Mouse (Mus musculus) urinary bladder, postnatal 0 days (tissue): ENCODE data around the gene Gpr4. TPM values are rescaled to one million over a fixed set of nuclear protein-coding genes. Genes with fewer than 3 reads are reported as not detected.

Experiments used
- microRNA counts: library from miRNA; unstranded; fragments of <30 nt; microRNA quantifications from one replicate; lab custom pipeline; 2016
- microRNA-seq: library from miRNA; unstranded; fragments of <30 nt; microRNA quantifications from one replicate; pipeline ENCODE4, GENCODE M21; 2016
- polyA plus RNA-seq: library from polyadenylated mRNA; unstranded; fragments of >200 nt; fragmentation: Nextera tagmentation; extraction: Ambion mirVana; gene quantifications from 2 replicates; pipeline ENCODE4 v1.2.1, GENCODE M21; 2015

Gpr4 gene
- 13.5 and 15.9 TPM in 2 replicates for polyA plus RNA-seq

GRCm38 (mm10) chr7:19211996-19212755 is at the start of gene Gpr4:
Gene Gpr4, plus strand, starts transcription at chr7:19212538.

GRCm38 (mm10) chr7:19165656-19166423 is 46.5 kb upstream of the Gpr4 start, which contains the start of gene Gipr:
Gene Gipr, minus strand, starts transcription at chr7:19166127.

GRCm38 (mm10) chr7:19175708-19176515 is 36.4 kb upstream of the Gpr4 start, which contains the start of gene Eml2:
Gene Eml2, plus strand, starts transcription at chr7:19176421.

GRCm38 (mm10) chr7:19227883-19228792 is 15.8 kb downstream of the Gpr4 start, which contains the start of gene Opa3:
Gene Opa3, plus strand, starts transcription at chr7:19228334.

GRCm38 (mm10) chr7:19271238-19272172 is 59.2 kb downstream of the Gpr4 start, which contains the start of gene Vasp:
Gene Vasp, minus strand, starts transcription at chr7:19271817.

MicroRNAs encoded within 50 kb of the gene (microRNA counts, 519-probe panel; counts per million panel counts)
- microRNA mmu-miR-330 (lab: Ali Mortazavi, UCI), result not detected

Small RNA genes within 50 kb of the gene (microRNA-seq; reads per million reads assigned to microRNA genes)
- 359 reads per million, percentile 62 among the genes with 10 or more reads in this experiment for gene Mir330

Other genes starting within 250 kb of the Gpr4 start
- not detected in 2 replicates for gene Nanos2, start 225.1 kb upstream of the Gpr4 start, polyA plus RNA-seq
- 2.3 and 2.4 TPM in 2 replicates for gene Mypop, start 221.3 kb upstream of the Gpr4 start, polyA plus RNA-seq
- gene Irf2bp1, start 208.5 kb upstream of the Gpr4 start, polyA plus RNA-seq, result 7.5 and 8.1 TPM in 2 replicates
- gene Foxa3, start 189.0 kb upstream of the Gpr4 start, polyA plus RNA-seq, result not detected in 2 replicates
- 10.3 and 10.6 TPM in 2 replicates for gene Sympk, start 188.2 kb upstream of the Gpr4 start, polyA plus RNA-seq
- gene Rsph6a, start 157.8 kb upstream of the Gpr4 start, polyA plus RNA-seq, result not detected in 2 replicates
- 7.3 and 9.4 TPM in 2 replicates for gene Dmwd, start 136.3 kb upstream of the Gpr4 start, polyA plus RNA-seq
- 567 and 705 TPM in 2 replicates for gene Dmpk, start 128.7 kb upstream of the Gpr4 start, polyA plus RNA-seq
- gene Six5, start 117.9 kb upstream of the Gpr4 start, polyA plus RNA-seq, result 28.4 and 30.6 TPM in 2 replicates
- gene Gm4969, start 94.2 kb upstream of the Gpr4 start, polyA plus RNA-seq, result 0.71 and 1.3 TPM in 2 replicates
- gene Fbxo46, start 92.7 kb upstream of the Gpr4 start, polyA plus RNA-seq, result 5.8 and 6.1 TPM in 2 replicates
- gene Qpctl, start 63.2 kb upstream of the Gpr4 start, polyA plus RNA-seq, result 11.9 and 12.2 TPM in 2 replicates
- gene Snrpd2, start 62.8 kb upstream of the Gpr4 start, polyA plus RNA-seq, result 189 and 191 TPM in 2 replicates
- gene Gipr, start 46.4 kb upstream of the Gpr4 start, polyA plus RNA-seq, result 0.37 and 0.49 TPM in 2 replicates
- 26.0 and 26.1 TPM in 2 replicates for gene Eml2, start 36.1 kb upstream of the Gpr4 start, polyA plus RNA-seq
- gene Opa3, start 15.8 kb downstream of the Gpr4 start, polyA plus RNA-seq, result 24.9 and 26.7 TPM in 2 replicates
- gene Vasp, start 59.3 kb downstream of the Gpr4 start, polyA plus RNA-seq, result 110 and 122 TPM in 2 replicates
- gene Ppm1n, start 67.5 kb downstream of the Gpr4 start, polyA plus RNA-seq, result 0.37 TPM in 1 of 2 replicates, not detected in the other
- 19.9 and 21.9 TPM in 2 replicates for gene Rtn2, start 70.1 kb downstream of the Gpr4 start, polyA plus RNA-seq
- gene Fosb, start 97.5 kb downstream of the Gpr4 start, polyA plus RNA-seq, result 0.57 and 0.75 TPM in 2 replicates
- gene Ercc1, start 132.2 kb downstream of the Gpr4 start, polyA plus RNA-seq, result 48.3 and 53.8 TPM in 2 replicates
- gene Cd3eap, start 146.9 kb downstream of the Gpr4 start, polyA plus RNA-seq, result 13.3 and 13.8 TPM in 2 replicates
- gene Ppp1r13l, start 147.2 kb downstream of the Gpr4 start, polyA plus RNA-seq, result 9.7 and 11.9 TPM in 2 replicates
- gene Ercc2, start 169.5 kb downstream of the Gpr4 start, polyA plus RNA-seq, result 5.6 and 5.9 TPM in 2 replicates
- gene Klc3, start 191.6 kb downstream of the Gpr4 start, polyA plus RNA-seq, result 4.7 and 5.9 TPM in 2 replicates
- 875 and 934 TPM in 2 replicates for gene Ckm, start 192.2 kb downstream of the Gpr4 start, polyA plus RNA-seq
- gene Mark4, start 246.3 kb downstream of the Gpr4 start, polyA plus RNA-seq, result 3.7 and 4.3 TPM in 2 replicates